Mouse (Mus musculus): ENCODE results near the gene Gm37240. TPM values are rescaled to one million over a fixed set of nuclear protein-coding genes. Genes with fewer than 3 reads are reported as not detected.

Gene Gm37240
- polyA plus RNA-seq, 1 experiment from 2014 or later = 3.2 TPM

GRCm38 (mm10) chr3:85043679-85044218, 843.6 kb downstream of the Gm37240 start:
- 94% methylated on average over 8 of the region's 8 CpGs for WGBS
- DNase-seq (ENCODE audit: low spot score) (no peak), ATAC-seq (replicated peaks; ENCODE audit: insufficient number of reproducible peaks, low FRiP score, low TSS enrichment, low read depth) (no peak)
- Histone ChIP-seq H3K27ac (replicated peaks; ENCODE audit: low read depth, low read length) (no peak overlapping the region), H3K4me3 (ENCODE audit: low read depth, low read length) (no peak overlapping the region), H3K36me3 (replicated peaks; ENCODE audit: control insufficient read depth, insufficient read depth, low read depth, low read length) (no peaks in the 10 kb centered on the region), H3K4me1 (ENCODE audit: control insufficient read depth, insufficient read depth, low read length) (no peaks in the 10 kb centered on the region), H3K9ac (replicated peaks; ENCODE audit: low read length) (no peak overlapping the region), H3K9me3 (replicated peaks; ENCODE audit: control insufficient read depth, low read length) (no peaks in the 10 kb centered on the region), H3K27me3 (ENCODE audit: control insufficient read depth, insufficient read depth, low read length) (no peaks in the 10 kb centered on the region), H3K4me2 (ENCODE audit: low read depth, low read length) (no peak overlapping the region)

GRCm38 (mm10) chr3:85042126-85042525, 845.2 kb downstream of the Gm37240 start:
- Histone ChIP-seq H3K4me1 (ENCODE audit: control insufficient read depth, insufficient read depth, low read length) (no peaks in the 10 kb centered on the region), H3K9ac (replicated peaks; ENCODE audit: low read length) (no peak overlapping the region), H3K36me3 (replicated peaks; ENCODE audit: control insufficient read depth, insufficient read depth, low read depth, low read length) (no peaks in the 10 kb centered on the region), H3K27me3 (ENCODE audit: control insufficient read depth, insufficient read depth, low read length) (no peaks in the 10 kb centered on the region), H3K4me2 (ENCODE audit: low read depth, low read length) (no peak overlapping the region), H3K27ac (replicated peaks; ENCODE audit: low read depth, low read length) (no peak overlapping the region), H3K4me3 (ENCODE audit: low read depth, low read length) (no peak overlapping the region), H3K9me3 (replicated peaks; ENCODE audit: control insufficient read depth, low read length) (no peaks in the 10 kb centered on the region)
- no peak for ATAC-seq (replicated peaks; ENCODE audit: insufficient number of reproducible peaks, low FRiP score, low TSS enrichment, low read depth)
- DNase-seq (ENCODE audit: low spot score) = no peak
- 91% methylated on average over 4 of the region's 4 CpGs for WGBS

- H3K27ac ChIP-seq (replicated peaks; ENCODE audit: low read depth, low read length) = no peak overlapping the region
- no peak overlapping the region for H3K4me3 ChIP-seq (ENCODE audit: low read depth, low read length)
- H3K27me3 ChIP-seq (ENCODE audit: control insufficient read depth, insufficient read depth, low read length) = no peaks in the 10 kb centered on the region
- H3K36me3 ChIP-seq (replicated peaks; ENCODE audit: control insufficient read depth, insufficient read depth, low read depth, low read length) = no peaks in the 10 kb centered on the region
- DNase-seq (ENCODE audit: low spot score) (no peak), ATAC-seq (replicated peaks; ENCODE audit: insufficient number of reproducible peaks, low FRiP score, low TSS enrichment, low read depth) (no peak)
- H3K9me3 ChIP-seq (replicated peaks; ENCODE audit: control insufficient read depth, low read length) = no peaks in the 10 kb centered on the region
- H3K9ac ChIP-seq (replicated peaks; ENCODE audit: low read length) = no peak overlapping the region
- H3K4me2 ChIP-seq (ENCODE audit: low read depth, low read length) = no peak overlapping the region
- no peaks in the 10 kb centered on the region for H3K4me1 ChIP-seq (ENCODE audit: control insufficient read depth, insufficient read depth, low read length)
- 86% methylated on average over 1 of the region's 1 CpGs for WGBS
These were observed 858.2 kb downstream of the Gm37240 start for GRCm38 (mm10) chr3:85029141-85029540.

- Histone ChIP-seq H3K4me2 (ENCODE audit: low read depth, low read length) (no peak overlapping the region), H3K27me3 (ENCODE audit: control insufficient read depth, insufficient read depth, low read length) (no peaks in the 10 kb centered on the region), H3K4me3 (ENCODE audit: low read depth, low read length) (no peak overlapping the region), H3K36me3 (replicated peaks; ENCODE audit: control insufficient read depth, insufficient read depth, low read depth, low read length) (no peaks in the 10 kb centered on the region), H3K9me3 (replicated peaks; ENCODE audit: control insufficient read depth, low read length) (no peaks in the 10 kb centered on the region), H3K27ac (replicated peaks; ENCODE audit: low read depth, low read length) (no peak overlapping the region), H3K9ac (replicated peaks; ENCODE audit: low read length) (no peak overlapping the region), H3K4me1 (ENCODE audit: control insufficient read depth, insufficient read depth, low read length) (no peaks in the 10 kb centered on the region)
- no peak for DNase-seq (ENCODE audit: low spot score)
- ATAC-seq (replicated peaks; ENCODE audit: insufficient number of reproducible peaks, low FRiP score, low TSS enrichment, low read depth) = no peak
- 30% methylated on average over 6 of the region's 6 CpGs for WGBS
These were observed 862.3 kb downstream of the Gm37240 start for GRCm38 (mm10) chr3:85024817-85025705.

GRCm38 (mm10) chr3:85024237-85024636, 863.1 kb downstream of the Gm37240 start:
- ATAC-seq (replicated peaks; ENCODE audit: insufficient number of reproducible peaks, low FRiP score, low TSS enrichment, low read depth) (no peak), DNase-seq (ENCODE audit: low spot score) (no peak)
- Histone ChIP-seq H3K4me2 (ENCODE audit: low read depth, low read length) (no peak overlapping the region), H3K4me3 (ENCODE audit: low read depth, low read length) (no peak overlapping the region), H3K9me3 (replicated peaks; ENCODE audit: control insufficient read depth, low read length) (no peaks in the 10 kb centered on the region), H3K27ac (replicated peaks; ENCODE audit: low read depth, low read length) (no peak overlapping the region), H3K4me1 (ENCODE audit: control insufficient read depth, insufficient read depth, low read length) (no peaks in the 10 kb centered on the region), H3K27me3 (ENCODE audit: control insufficient read depth, insufficient read depth, low read length) (no peaks in the 10 kb centered on the region), H3K36me3 (replicated peaks; ENCODE audit: control insufficient read depth, insufficient read depth, low read depth, low read length) (no peaks in the 10 kb centered on the region), H3K9ac (replicated peaks; ENCODE audit: low read length) (no peak overlapping the region)
- 67% methylated on average over 2 of the region's 2 CpGs for WGBS

- ATAC-seq (replicated peaks; ENCODE audit: insufficient number of reproducible peaks, low FRiP score, low TSS enrichment, low read depth) = no peak
- Histone ChIP-seq H3K36me3 (replicated peaks; ENCODE audit: control insufficient read depth, insufficient read depth, low read depth, low read length) (no peaks in the 10 kb centered on the region), H3K9me3 (replicated peaks; ENCODE audit: control insufficient read depth, low read length) (no peaks in the 10 kb centered on the region), H3K4me2 (ENCODE audit: low read depth, low read length) (no peak overlapping the region), H3K4me3 (ENCODE audit: low read depth, low read length) (no peak overlapping the region), H3K27ac (replicated peaks; ENCODE audit: low read depth, low read length) (no peak overlapping the region), H3K27me3 (ENCODE audit: control insufficient read depth, insufficient read depth, low read length) (no peaks in the 10 kb centered on the region), H3K4me1 (ENCODE audit: control insufficient read depth, insufficient read depth, low read length) (no peaks in the 10 kb centered on the region), H3K9ac (replicated peaks; ENCODE audit: low read length) (no peak overlapping the region)
- WGBS = 80% methylated on average over 11 of the region's 11 CpGs
- no peak for DNase-seq (ENCODE audit: low spot score)
These were observed 864.5 kb downstream of the Gm37240 start for GRCm38 (mm10) chr3:85022800-85023199.

GRCm38 (mm10) chr3:85021816-85022215, 865.5 kb downstream of the Gm37240 start:
- DNase-seq (ENCODE audit: low spot score) (no peak), ATAC-seq (replicated peaks; ENCODE audit: insufficient number of reproducible peaks, low FRiP score, low TSS enrichment, low read depth) (no peak)
- no peak overlapping the region for H3K4me2 ChIP-seq (ENCODE audit: low read depth, low read length)
- H3K27me3 ChIP-seq (ENCODE audit: control insufficient read depth, insufficient read depth, low read length) = no peaks in the 10 kb centered on the region
- WGBS = 90% methylated on average over 6 of the region's 6 CpGs
- no peak overlapping the region for H3K4me3 ChIP-seq (ENCODE audit: low read depth, low read length)
- no peaks in the 10 kb centered on the region for H3K36me3 ChIP-seq (replicated peaks; ENCODE audit: control insufficient read depth, insufficient read depth, low read depth, low read length)
- no peak overlapping the region for H3K27ac ChIP-seq (replicated peaks; ENCODE audit: low read depth, low read length)
- H3K4me1 ChIP-seq (ENCODE audit: control insufficient read depth, insufficient read depth, low read length) = no peaks in the 10 kb centered on the region
- H3K9ac ChIP-seq (replicated peaks; ENCODE audit: low read length) = no peak overlapping the region
- H3K9me3 ChIP-seq (replicated peaks; ENCODE audit: control insufficient read depth, low read length) = no peaks in the 10 kb centered on the region

- Histone ChIP-seq H3K36me3 (replicated peaks; ENCODE audit: control insufficient read depth, insufficient read depth, low read depth, low read length) (no peaks in the 10 kb centered on the region), H3K27ac (replicated peaks; ENCODE audit: low read depth, low read length) (no peak overlapping the region), H3K27me3 (ENCODE audit: control insufficient read depth, insufficient read depth, low read length) (no peaks in the 10 kb centered on the region), H3K4me2 (ENCODE audit: low read depth, low read length) (no peak overlapping the region), H3K9ac (replicated peaks; ENCODE audit: low read length) (no peak overlapping the region), H3K9me3 (replicated peaks; ENCODE audit: control insufficient read depth, low read length) (no peaks in the 10 kb centered on the region), H3K4me3 (ENCODE audit: low read depth, low read length) (no peak overlapping the region), H3K4me1 (ENCODE audit: control insufficient read depth, insufficient read depth, low read length) (no peaks in the 10 kb centered on the region)
- ATAC-seq (replicated peaks; ENCODE audit: insufficient number of reproducible peaks, low FRiP score, low TSS enrichment, low read depth) (no peak), DNase-seq (ENCODE audit: low spot score) (no peak)
These were observed 867.2 kb downstream of the Gm37240 start for GRCm38 (mm10) chr3:85020137-85020536.
